Mouse (Mus musculus) layer of hippocampus, postnatal 25 days (tissue): ENCODE measurements at regions not wholly inside any gene's neighbourhood (a gene's known extent, or its start where the extent isn't known, plus 50 kb on each side); places are given as distances from the start of the nearest gene placed in this dataset.

ENCODE experiments used
- DNase-seq, 2 experiments: peaks; one replicate each; pipeline ENCODE4 v3.0.0; 2022; ENCODE audit warnings: mixed read lengths in 2 of 2, low spot score in 1 of 2; ENCODE audit errors: extremely low spot score in 1 of 2

DNA sequence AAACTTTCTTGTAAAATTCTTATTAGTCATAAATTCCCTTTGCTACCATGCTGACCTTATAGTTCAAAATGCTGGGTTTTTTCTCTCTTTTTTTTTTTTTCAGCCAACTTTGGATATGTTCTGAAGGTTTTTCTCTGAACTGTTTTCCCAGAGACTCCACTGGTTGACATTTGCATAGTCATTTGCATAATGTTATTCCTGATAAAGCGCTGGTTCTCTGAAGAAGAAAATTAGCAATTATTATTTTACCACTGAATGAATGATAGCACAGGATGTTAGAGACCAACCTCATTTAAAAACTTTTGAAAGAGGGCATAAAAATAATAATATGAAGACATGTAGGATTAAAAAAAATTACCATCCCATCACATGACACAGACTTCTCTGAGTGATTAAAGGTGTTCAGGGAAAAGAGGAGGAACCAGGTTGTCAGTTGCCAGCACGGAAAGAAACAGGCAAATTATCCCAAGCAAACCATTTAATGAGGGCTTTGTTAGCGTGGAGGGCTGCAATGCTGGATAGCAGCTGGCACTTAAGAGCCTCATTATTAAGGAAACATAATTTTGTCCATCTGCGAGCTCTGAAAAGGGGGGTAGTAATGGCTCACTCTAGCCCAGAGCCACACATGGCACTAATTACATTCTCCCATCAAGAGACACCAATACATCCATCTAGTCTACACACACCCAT, 171.9 kb upstream of the Nabp1 start:
- no peak for DNase-seq

DNA sequence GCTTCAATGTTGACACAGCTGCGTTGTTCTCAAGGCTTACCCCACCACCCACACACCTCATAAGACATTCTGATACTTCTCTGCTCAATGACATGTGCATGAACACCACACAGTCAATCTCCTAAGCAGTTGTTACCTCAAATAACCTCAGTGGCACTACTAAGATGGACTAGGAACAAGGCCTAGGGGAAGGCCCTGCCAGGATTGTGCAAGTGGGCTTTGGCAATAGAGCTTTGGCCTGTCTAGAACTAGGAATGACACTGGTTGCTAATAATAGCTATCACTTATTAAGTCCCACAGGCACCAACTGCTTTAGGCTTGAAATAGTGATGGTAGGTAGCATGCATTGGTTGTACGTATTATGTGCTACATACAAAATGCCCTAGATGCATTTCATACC, 169.7 kb upstream of the Nabp1 start:
- no peak for DNase-seq

DNA sequence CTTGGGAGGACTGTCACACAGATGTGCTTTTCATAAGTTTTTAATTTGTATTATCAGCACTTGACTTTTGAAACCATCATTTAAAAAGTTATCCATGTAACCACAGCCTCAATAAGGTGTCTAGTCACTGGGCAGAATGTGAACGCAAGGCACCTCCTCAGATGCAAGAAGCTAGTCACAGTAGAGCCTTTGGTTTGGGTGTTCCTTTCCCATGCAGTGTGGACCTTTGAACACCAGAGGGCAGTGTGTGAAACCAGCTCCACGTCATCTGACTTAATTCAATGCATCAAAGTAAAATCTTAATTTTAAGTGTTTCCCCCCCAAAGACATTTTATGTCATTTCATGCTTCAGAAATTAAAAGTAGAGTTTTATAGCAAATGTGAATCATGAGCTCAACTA, 166.2 kb upstream of the Nabp1 start:
- DNase-seq: peak; percentile 71 to 89

DNA sequence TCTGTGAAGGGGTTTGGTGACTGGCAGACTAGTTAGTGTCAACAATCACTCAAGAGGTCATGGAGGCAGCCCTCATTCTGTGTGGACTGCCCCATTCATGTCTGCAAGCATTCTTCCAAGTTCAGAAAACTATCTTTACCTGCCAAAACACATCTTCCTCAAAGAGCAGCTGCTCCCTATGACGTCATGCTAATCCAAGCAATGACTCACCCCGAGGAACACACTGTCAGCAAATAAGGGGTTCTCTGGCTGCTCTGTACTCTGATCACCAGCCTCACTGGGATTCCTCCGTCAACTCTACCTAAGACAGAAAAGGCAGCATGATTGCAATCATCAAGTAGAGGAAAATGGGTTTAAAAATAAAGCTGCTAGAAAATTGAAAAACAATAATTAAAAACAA, 165.4 kb upstream of the Nabp1 start:
- no peak for DNase-seq

GRCm38 (mm10) chr1:51638519-51639302, 160.5 kb upstream of the Nabp1 start:
- no peak for DNase-seq

DNA sequence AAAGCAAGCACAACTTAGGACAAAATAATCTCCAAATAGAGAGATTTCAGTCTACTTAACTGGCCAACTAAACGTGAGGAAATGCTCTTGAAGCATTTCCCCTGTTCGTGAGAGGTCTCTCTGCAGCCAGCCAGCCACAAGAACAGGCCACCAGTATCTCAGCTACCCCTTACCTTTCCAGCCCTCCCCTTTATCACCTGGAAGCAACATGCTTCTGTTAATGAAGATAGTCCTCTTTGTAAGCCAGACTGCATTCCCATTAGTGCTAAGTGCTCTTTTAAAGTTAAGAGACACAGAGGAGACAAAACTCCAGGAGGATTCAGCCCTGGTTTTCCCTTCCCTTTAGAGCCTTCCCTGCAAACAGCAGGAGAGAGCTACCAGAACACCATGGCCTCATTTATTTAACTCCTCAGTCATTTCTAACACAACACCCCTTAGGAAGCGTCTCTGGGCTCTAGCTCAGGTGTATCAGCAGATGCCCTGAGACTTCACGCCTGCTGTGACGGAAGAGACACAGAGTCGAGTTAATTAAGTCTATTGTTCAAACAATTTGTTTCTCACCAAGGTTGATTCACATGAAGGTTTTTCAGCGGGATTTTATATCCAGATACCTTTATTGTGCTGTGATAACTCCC, 157.8 kb upstream of the Nabp1 start:
- DNase-seq: no peak

DNA sequence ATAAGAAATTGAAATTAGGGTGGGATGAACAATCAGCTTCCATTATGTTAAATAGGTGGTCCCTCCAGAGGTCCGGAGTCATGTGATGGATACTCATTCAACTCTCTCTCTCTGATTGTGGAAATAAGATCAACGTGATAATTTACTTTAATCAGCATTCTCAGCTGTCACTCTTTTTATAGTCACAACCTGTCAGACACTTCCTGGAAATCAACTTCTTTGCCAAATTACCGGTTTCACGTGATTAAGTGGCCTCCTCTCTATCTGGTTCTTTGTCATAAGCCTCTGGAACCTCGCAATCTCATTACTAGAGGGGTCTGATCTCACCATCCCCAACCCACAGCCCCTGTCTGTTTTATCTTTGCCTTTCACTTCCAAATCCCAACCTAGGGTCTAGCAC, 155.6 kb upstream of the Nabp1 start:
- no peak for DNase-seq

GRCm38 (mm10) chr1:51632851-51633250, 154.6 kb upstream of the Nabp1 start:
- no peak for DNase-seq

DNA sequence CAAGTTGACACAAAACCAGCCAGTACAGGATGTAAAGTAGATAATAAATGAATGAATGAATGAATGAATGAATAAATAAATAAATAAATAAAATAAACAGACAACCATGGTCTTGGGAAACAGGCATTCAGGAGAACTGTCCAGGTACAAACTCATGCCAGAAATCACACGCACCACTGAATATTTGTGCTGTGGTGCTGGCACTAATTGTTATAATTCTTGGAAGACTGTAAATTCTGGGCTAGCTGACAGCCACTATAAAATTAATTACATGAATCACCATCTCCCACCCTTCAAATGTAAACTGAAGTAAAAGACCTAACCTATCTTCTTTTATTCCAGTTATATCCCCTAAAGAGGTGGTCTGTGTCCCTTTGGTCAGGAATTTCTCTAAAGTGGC, 151.6 kb upstream of the Nabp1 start:
- no peak for DNase-seq

GRCm38 (mm10) chr1:51628137-51628793, 150.0 kb upstream of the Nabp1 start:
- no peak for DNase-seq

GRCm38 (mm10) chr1:51626303-51626702, 148.1 kb upstream of the Nabp1 start:
- no peak for DNase-seq

DNA sequence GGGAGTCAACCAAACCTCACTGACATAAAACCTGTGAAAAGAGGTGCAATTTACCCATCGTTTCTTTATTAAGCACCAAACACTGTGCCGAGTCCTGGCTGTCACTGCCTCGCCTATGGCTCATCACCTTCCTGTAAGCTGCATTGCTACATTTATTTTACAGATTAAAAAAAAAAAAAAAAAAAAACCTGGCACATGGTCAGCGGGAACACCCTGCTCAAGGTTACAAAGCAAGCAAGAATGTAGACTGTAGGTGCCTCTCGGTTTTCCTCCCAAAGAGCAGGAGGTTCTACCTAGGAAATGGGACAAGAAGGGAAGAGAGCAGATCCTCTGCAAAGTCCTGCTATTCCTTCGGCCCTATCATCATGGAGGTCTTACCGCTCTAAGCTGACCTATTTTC, 146.9 kb upstream of the Nabp1 start:
- no peak for DNase-seq

- no peak for DNase-seq
Measured at GRCm38 (mm10) chr1:51624551-51624950, 146.3 kb upstream of the Nabp1 start.

DNA sequence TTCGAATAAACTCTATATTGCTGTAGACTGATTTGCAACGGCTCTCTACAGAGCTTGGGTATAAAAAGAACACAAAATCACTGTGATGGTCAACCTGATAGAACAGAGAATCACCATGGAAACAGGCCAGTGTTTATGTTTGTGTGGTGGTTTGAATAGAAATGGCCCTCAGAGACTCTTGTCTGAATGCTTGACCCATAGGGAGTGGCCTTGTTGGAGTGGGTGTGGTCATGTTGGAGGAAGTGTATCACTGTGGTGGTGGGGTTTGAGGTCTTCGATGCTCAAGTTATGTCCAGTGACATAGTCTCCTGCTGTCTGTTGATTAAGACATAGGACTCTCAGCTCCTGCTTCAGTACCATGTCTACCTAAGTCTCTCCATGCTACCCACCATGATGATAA, 144.8 kb upstream of the Nabp1 start:
- DNase-seq: no peak

DNA sequence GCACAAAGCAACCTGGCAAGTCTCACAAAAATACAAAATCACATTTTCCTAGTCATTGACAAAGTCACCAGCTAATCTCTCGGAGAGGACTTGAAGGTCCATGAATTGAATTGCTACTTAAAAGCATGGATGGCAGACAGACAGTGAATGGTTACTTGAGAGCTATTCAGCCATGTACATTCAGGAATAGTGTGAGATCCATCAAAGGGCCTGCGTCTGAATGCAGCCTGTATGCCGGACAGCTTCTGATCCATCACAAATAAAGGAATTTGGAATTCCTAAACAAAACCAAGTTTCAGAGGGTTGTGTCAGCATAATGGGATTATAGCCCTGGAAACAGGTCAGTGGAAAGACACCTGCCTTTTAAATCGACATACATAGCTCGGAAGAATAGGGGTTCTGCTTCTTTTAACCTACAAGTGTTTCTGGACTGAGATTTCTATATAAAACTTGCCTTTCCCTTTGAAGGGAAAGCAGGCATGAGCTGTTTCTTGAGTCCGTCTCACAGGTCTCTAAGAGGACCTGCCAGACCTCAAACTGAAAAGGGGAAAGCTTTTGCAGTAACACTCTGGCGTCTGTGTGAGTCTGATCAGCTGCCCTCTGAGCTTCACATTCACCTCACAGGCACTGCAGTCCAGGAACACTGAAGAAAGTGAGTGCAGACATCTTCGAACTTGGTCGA, 144.1 kb upstream of the Nabp1 start:
- no peak for DNase-seq

GRCm38 (mm10) chr1:51621062-51621461, 142.8 kb upstream of the Nabp1 start:
- DNase-seq: no peak

- DNase-seq: no peak
Measured at GRCm38 (mm10) chr1:51617502-51618251, 139.5 kb upstream of the Nabp1 start.

GRCm38 (mm10) chr1:51616091-51616490, 137.9 kb upstream of the Nabp1 start:
- DNase-seq: no peak

GRCm38 (mm10) chr1:51615523-51615922, 137.3 kb upstream of the Nabp1 start:
- peak in 1 of 2 experiments; percentile 65 for DNase-seq

DNA sequence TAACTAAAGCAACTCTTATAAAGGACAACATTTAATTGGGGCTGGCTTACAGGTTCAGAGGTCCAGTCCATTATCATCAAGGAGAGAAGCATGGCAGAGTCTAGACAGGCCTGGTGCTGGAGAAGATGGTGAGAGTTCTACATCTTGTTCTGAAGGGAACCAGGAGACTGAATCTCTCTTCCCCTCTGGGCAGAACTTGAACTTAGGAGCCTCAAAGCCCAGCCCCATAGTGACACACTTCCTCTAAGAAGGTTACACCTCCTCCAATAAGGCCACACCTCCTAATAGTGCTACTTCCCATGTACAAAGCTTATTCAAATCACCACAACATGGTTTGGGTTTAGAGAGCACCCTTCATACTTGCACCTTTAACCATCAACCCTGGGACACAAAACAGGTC, 136.5 kb upstream of the Nabp1 start:
- DNase-seq: no peak
